Mouse (Mus musculus) ES-Bruce4 (cell line): ENCODE measurements at regions not wholly inside any gene's neighbourhood (a gene's known extent, or its start where the extent isn't known, plus 50 kb on each side); places are given as distances from the start of the nearest gene placed in this dataset.

Experiments
- H3K27ac ChIP-seq: 2 replicates; pipeline ENCODE4 v1.5.1; 2012; ENCODE audit warnings: low read length, inconsistent platforms; ENCODE audit not compliant: insufficient read depth
- H3K27me3 ChIP-seq: 2 replicates; pipeline ENCODE4 v1.6.1; 2012; ENCODE audit warnings: mild to moderate bottlenecking, low read length, inconsistent platforms; ENCODE audit not compliant: control insufficient read depth, poor library complexity, insufficient read depth, severe bottlenecking
- H3K36me3 ChIP-seq: 2 replicates; pipeline ENCODE4 v1.6.1; 2012; ENCODE audit warnings: inconsistent platforms, mild to moderate bottlenecking, low read length, moderate library complexity; ENCODE audit not compliant: control insufficient read depth, poor library complexity, insufficient read depth, severe bottlenecking
- H3K4me1 ChIP-seq: one replicate; pipeline ENCODE4 v1.8.1; 2011; ENCODE audit warnings: low read length; ENCODE audit not compliant: control insufficient read depth, insufficient read depth
- H3K4me3 ChIP-seq: 2 replicates; pipeline ENCODE4 v1.5.1; 2011; ENCODE audit warnings: low read depth, mild to moderate bottlenecking, low read length
- H3K9ac ChIP-seq: 2 replicates; pipeline ENCODE4 v1.6.1; 2012; ENCODE audit warnings: low read depth, mild to moderate bottlenecking, inconsistent platforms; ENCODE audit not compliant: poor library complexity, severe bottlenecking
- H3K9me3 ChIP-seq: replicated peaks from 2 replicates; pipeline ENCODE4 v1.6.1; 2012; ENCODE audit warnings: mild to moderate bottlenecking, low read length, inconsistent platforms; ENCODE audit not compliant: control insufficient read depth, poor library complexity, insufficient read depth, severe bottlenecking
- CTCF ChIP-seq: IDR thresholded peaks from one replicate; pipeline ENCODE4 v1.8.1; 2011; ENCODE audit warnings: low read depth, low read length
- EP300 ChIP-seq: IDR thresholded peaks from 2 replicates; pipeline ENCODE4 v1.6.1; 2011; ENCODE audit warnings: low read depth, low read length; ENCODE audit not compliant: insufficient read depth
- POLR2A ChIP-seq: IDR thresholded peaks from one replicate; pipeline ENCODE4 v1.8.1; 2011; ENCODE audit warnings: low read length; ENCODE audit not compliant: insufficient read depth

DNA sequence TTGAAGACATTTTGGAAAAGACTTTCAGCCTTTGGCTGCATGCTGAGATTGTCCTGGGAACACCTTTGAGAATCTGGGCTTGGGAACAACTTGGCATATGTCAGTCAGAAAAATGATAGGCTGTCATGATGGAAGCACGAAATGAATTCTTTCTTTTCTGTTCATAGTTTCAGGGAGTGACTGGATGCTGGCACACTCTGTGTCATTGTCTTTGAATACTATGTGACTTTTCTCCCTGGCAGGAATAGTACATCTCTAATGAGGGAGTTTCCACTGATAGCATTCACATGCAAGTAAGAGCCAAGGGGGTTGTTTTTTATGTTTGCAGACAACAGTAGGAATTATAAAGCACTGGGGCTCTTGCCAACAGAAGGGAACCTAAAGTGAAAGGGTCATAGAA lies 177.9 kb downstream of the Rassf9 start:
- H3K4me3 ChIP-seq, result no peak overlapping the region
- no peaks in the 10 kb centered on the region for H3K4me1 ChIP-seq
- no peaks in the 10 kb centered on the region for H3K27me3 ChIP-seq
- no peak overlapping the region for H3K27ac ChIP-seq
- H3K9me3 ChIP-seq, result no peaks in the 10 kb centered on the region
- TF ChIP-seq POLR2A (no peak), CTCF (no peak), EP300 (no peak)
- H3K9ac ChIP-seq, result no peak overlapping the region
- H3K36me3 ChIP-seq, result no peaks in the 10 kb centered on the region

DNA sequence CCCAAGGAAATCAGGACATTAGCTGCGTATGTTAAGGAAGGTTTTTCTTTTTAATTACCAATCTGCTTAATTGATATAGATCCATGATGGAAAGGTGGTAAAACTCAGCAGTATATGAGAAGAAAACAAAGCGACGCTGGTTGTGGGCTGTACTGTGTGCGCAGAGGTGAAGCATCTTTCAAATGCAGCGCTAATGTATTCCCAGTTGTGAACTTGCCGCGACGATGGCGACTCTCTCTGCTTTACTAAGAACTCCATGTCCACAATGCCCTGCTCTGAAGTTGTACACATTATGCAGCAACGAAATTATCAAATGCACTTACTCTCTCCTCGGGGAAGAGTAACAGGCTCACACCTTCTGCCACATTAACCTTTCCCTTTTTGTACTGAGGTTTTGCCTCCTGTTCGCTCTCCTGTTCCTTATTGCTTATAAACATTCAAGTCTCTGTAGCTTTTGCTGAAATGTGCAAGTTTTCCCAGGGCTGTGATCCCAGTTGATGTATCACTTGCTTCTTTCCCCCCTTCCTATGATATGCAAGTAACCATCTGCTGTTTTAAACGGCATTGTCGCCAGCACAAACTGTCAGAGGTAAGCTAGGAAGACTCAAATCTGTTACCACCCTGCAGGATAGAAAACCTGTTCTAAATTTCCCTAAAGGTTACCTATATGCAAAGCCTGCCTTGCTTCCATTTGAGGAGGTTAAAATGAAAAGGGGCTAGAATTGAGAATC lies 174.8 kb downstream of the Rassf9 start:
- H3K9ac ChIP-seq, result no peak overlapping the region
- no peaks in the 10 kb centered on the region for H3K36me3 ChIP-seq
- no peak overlapping the region for H3K4me3 ChIP-seq
- no peaks in the 10 kb centered on the region for H3K4me1 ChIP-seq
- H3K27ac ChIP-seq, result no peak overlapping the region
- no peaks in the 10 kb centered on the region for H3K9me3 ChIP-seq
- H3K27me3 ChIP-seq, result no peaks in the 10 kb centered on the region
- no peak for TF ChIP-seq POLR2A
- TF ChIP-seq CTCF, result no peak
- TF ChIP-seq EP300, result no peak

DNA sequence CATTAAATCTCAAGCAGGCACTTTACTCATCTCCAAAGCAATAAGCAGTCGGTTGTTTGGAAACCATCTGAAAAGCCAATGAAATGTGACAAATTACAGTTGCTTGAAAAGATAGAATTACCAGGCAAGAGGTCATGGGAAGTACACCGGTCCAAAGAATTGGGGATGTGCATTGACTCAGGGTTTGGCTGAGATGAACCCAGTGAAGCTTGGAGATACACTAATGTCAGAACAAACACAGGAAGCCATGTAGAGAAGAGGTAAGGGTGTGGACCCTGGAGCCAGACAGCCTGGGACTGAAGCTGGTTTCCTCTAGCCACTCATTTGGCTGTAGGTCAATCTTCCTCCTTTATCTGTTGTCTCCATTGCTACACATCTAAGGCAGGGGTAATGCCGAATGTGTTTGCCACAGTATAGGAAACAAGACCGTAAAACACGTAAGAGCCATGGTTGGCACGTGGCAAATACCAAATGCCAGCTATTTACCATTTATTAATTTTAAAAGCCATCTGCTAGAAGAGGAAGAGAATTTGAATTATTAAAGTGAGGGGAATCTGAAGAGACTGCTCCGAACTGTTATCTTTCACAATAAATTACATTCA lies 173.9 kb downstream of the Rassf9 start:
- no peaks in the 10 kb centered on the region for H3K4me1 ChIP-seq
- H3K9me3 ChIP-seq, result no peaks in the 10 kb centered on the region
- H3K27ac ChIP-seq, result no peak overlapping the region
- no peaks in the 10 kb centered on the region for H3K36me3 ChIP-seq
- no peak overlapping the region for H3K4me3 ChIP-seq
- TF ChIP-seq POLR2A, result no peak
- TF ChIP-seq CTCF, result no peak
- no peak overlapping the region for H3K9ac ChIP-seq
- H3K27me3 ChIP-seq, result no peaks in the 10 kb centered on the region

DNA sequence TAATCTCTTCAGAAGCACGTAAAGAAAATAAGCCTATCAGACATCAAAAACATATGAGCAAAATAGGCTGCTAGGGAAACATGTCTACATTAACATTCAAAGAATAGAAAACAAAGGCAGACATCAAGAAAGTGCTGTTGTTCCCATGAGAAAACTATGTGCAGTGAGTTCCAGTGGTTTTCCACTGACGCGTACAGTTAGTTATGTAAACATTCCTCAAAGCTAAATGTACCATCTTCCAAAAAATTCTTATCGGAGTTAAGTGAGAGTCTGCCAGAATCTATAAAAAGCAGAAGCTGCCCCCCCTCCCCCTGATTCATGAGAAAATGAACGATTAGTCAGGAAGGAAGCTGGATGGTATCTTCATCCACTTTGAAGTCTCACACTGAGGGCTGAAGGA lies 155.3 kb downstream of the Rassf9 start:
- Histone ChIP-seq H3K9me3 (no peaks in the 10 kb centered on the region), H3K36me3 (no peaks in the 10 kb centered on the region)
- no peak for TF ChIP-seq EP300

DNA sequence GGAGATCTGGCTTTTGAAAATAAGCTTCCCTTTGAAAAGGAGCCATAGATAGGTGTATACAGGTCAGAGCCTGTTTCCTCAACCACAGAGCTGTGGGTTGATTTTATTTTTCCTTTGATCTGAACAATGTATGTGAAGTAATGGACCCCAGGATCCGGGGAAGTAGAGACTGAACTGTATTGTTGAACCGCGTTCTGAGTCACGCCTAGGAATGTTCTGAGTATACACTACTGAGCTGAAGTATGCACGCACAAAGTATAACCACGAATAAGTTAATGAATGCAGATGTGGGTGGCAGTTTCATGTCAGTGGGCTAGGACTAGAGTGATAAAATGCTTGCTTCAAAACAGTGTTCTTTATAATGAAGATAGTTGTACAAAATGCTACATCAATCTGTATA lies 147.7 kb downstream of the Rassf9 start:
- TF ChIP-seq POLR2A (no peak), EP300 (no peak)
- Histone ChIP-seq H3K4me3 (no peak overlapping the region), H3K27me3 (no peaks in the 10 kb centered on the region)

More for the DNA sequence above, 155.3 kb downstream of the Rassf9 start:
- H3K4me3 ChIP-seq, result no peak overlapping the region
- H3K27me3 ChIP-seq, result no peaks in the 10 kb centered on the region
- no peaks in the 10 kb centered on the region for H3K4me1 ChIP-seq
- H3K9ac ChIP-seq, result no peak overlapping the region
- H3K27ac ChIP-seq, result no peak overlapping the region

DNA sequence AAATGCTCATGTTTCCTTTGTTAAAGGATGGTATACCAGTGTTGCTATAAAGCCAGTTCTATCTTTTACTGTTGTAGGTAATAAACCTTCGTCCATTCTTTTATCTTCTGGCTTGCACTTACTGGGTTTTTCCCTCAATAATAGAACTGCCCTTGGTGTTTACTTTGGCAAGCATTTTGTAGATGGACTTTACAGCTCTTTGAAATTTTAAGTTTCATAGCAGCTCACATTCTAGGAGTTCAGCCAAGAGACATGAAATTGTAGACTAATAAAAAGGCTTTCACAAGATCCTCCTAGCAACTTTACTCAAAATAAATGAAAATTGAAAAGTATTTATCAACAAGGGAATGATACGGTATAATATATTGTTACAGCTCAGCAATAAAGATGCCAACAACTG lies 124.5 kb downstream of the Rassf9 start:
- Histone ChIP-seq H3K4me3 (no peak overlapping the region), H3K27me3 (no peaks in the 10 kb centered on the region), H3K4me1 (no peaks in the 10 kb centered on the region), H3K27ac (no peak overlapping the region), H3K9me3 (no peaks in the 10 kb centered on the region), H3K9ac (no peak overlapping the region), H3K36me3 (no peaks in the 10 kb centered on the region)
- TF ChIP-seq EP300, result no peak
- no peak for TF ChIP-seq POLR2A

More for the DNA sequence above, 147.7 kb downstream of the Rassf9 start:
- no peaks in the 10 kb centered on the region for H3K4me1 ChIP-seq
- no peaks in the 10 kb centered on the region for H3K9me3 ChIP-seq
- H3K27ac ChIP-seq, result no peak overlapping the region
- H3K36me3 ChIP-seq, result no peaks in the 10 kb centered on the region
- no peak overlapping the region for H3K9ac ChIP-seq
